Mouse (Mus musculus) layer of hippocampus, adult 11-12 months (tissue): ENCODE measurements at regions not wholly inside any gene's neighbourhood (a gene's known extent, or its start where the extent isn't known, plus 50 kb on each side); places are given as distances from the start of the nearest gene placed in this dataset.

ENCODE experiments used
- DNase-seq: peaks from one replicate; pipeline ENCODE4 v3.0.0; 2022; ENCODE audit warnings: low spot score

DNA sequence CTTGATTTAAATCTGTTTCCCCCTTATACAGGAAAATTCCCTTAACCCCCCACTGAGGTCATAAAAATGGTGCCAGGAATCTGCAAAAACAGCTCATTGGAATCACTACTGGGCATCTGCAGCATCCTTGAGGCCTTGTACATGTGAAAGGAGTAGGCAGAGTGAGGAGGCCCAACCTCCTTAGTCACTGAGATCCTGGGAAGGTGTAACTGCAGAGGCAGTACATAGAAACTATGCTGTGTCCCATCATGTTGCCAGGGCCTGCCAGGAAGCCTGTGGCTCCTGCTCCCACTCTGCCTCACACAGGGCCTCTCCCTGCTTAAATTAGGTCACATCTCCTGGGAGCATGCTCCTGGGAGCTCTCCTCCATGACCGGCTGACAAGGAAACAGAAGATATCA, 85.7 kb upstream of the Gm9972 start:
- DNase-seq = no peak

DNA sequence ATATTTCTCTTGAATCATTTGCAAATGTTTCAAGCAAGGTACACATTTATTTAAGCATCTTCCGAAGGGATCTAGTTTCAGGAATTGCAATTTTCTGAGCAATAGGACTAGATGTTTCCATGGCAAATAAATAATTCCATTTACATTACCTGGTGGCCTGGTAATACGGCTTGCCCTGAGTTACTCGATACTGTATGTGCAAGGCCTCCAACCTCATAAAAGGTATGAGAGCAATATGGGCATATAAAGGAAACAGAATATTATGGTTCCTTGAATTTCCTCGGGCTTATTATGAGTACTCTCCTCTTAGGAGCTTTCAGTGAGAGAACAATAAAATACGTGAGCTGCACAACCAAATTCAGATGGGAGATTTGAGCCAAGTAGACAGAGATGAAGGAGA, 81.4 kb upstream of the Gm9972 start:
- no peak for DNase-seq

DNA sequence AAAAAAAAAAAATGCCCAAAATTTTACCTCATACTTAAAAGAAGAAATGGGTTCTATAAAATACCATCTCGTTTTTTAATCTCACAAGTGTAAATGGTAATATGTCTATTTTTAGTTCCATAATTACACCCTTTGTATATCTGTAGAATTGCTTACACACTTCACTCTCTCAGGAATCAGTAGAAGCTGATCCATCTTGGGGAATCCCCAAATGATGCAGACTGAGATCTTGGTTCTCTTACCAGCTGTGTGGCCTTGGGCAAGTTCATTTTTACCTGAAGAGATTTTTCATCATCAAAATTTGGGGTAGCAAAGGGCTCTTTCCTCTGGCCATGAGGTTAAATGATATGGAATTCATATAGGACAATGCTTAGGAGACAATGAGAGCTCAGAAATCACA, 69.8 kb upstream of the Gm9972 start:
- DNase-seq = no peak

DNA sequence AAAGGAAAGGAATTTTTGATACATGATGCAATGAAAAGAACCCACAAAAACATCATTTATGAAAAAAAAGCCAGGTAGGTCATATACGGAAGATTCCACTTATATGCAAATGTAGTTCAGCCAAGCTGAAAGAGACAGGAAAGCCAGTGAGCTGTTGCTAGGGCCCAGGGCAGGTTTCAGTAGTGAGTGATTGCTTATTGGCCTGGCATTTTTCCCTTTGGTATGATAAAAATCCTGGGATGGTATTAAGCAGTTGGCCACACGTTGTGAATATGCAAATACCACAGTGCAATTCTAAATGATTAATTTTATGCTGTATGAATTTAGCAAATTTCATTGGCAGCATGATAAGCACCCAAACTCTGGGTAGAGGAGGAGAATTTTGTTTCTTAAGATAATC, 57.3 kb upstream of the Gm9972 start:
- DNase-seq = no peak
